Mouse (Mus musculus): ENCODE measurements around the gene Tmem108.

The Tmem108 gene

DNA sequence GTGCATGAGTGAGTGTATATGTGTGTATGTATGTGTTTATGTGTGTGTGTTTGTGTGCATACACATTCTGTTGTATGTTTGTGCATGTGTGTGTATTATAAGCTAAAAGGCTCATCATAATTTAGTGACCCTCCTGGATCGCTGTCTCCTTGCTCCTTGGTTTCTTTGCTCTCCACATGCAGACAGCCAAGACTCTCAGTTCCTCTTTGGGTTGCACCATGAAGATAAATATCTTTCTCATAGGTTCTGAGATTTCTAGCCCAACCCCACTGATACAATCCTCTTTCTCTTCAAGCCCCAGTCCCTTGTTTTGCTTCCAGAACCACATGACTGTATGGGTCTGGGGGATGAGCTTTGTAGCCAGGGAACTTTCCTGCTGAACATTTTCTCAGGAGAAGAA lies 302.3 kb downstream of the Tmem108 start:
- no peak for DNase-seq (ENCODE audit: low spot score in 2 of 2)

DNA sequence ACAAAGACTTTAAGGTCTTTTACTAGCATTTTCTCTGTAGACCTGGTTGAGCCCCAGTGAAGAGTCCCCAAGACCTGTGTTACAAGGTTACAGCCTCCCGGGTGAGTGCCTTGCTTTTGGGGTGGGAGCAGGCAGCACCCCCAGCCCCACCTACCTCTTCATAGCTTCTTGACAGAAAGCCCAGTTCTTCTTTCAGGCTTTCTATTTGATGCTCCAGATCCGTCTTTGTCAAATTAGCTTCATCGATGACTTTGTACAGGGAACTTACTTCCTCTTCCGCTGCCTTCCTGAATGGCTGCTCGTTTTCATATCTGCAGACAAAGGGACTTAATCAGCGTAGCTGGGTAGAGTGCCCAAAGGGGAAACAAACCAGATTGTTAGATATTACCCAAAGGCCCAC lies 312.0 kb downstream of the Tmem108 start:
- DNase-seq (ENCODE audit: low spot score in 2 of 2) = no peak

DNA sequence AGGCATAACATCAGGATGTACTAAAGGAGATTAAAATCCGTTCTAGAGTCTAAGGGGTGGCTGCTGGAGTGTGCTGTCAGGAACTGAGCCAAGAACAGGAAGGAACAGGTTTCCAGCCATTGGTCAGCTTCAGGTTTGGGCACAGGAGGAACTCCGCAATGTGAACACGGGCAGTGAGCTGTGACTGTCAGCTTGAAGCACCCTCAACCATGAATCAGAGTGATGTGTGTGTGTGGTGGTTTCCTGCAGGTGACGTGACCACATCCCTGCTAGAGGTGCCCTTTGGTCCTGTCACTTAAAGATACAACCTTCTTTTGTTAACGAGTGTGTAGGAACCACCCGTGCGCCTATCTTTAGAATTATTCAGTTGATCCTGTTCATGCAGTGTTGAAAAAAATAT lies 312.5 kb downstream of the Tmem108 start:
- no peak for DNase-seq (ENCODE audit: low spot score in 2 of 2)

DNA sequence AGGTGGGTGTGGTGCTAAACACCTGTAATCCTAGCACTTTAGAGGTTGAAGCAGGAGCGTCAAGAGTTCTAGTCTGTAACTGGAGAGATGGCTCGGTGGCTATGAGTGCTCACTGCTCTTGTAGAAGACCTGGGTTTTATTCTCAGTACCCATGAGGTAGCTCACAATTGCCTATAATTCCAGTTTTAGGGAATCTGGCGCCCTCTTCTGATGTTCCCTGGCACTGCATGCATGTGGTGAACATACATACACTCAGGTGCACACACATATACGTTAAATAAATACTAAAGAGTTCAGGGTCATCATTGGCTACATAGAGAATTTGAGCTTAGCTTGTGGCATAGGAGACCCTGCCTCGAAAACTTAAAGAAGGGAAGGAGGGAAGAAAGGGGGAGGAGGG lies 317.0 kb downstream of the Tmem108 start:
- DNase-seq (ENCODE audit: low spot score in 2 of 2) = no peak

DNA sequence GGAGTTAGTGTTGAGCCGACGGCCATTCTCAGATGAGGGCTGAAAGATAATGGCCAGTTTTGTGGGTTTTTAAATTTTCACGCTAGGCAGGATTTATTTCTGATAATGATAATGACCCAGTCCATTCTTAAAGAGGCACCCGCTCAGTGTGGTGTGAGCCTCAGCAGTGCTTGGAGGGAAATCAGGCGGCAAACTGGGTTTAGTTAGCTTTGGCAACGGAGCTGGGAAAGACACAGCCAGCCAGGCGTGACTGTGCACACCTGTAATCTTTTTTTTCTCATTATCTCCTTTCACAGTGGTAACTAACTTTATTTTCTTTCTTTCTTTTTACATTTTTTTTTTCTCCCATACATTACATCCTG lies 317.8 kb downstream of the Tmem108 start:
- no peak for DNase-seq (ENCODE audit: low spot score in 2 of 2)

DNA sequence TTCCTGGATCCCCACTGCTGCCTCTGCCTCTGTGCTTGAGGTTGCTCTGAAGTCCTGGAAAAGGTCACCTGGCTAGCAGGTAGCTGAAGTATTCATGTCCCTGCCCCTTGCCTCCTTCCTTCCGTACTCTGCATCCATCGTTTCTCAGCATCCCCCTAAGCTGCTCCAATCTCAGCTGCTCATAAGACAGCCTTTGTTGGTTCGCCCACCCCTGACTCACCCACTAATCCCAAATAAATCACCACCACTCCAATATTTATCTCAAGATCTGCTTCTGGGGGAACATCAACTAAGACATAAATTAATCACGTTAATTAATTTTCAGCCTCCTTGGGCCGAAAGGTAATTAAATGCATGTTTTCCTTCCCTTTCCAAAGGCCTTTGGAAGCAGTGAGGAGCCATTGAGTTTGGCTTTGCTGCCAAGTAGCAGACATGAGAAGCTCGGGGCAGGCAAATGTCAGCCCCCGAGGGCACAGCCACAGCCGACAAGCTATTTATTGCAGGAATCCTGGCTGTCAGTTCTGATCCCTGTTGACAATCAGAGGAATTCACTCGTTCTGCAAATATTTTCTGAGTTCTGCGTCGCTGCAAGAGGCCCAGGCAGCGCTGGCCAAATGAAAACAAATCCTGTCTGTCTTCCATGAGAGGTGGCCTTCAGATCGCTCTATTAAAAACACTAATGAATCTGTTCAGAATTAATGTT lies 318.4 kb downstream of the Tmem108 start:
- DNase-seq (ENCODE audit: low spot score in 2 of 2) = no peak

DNA sequence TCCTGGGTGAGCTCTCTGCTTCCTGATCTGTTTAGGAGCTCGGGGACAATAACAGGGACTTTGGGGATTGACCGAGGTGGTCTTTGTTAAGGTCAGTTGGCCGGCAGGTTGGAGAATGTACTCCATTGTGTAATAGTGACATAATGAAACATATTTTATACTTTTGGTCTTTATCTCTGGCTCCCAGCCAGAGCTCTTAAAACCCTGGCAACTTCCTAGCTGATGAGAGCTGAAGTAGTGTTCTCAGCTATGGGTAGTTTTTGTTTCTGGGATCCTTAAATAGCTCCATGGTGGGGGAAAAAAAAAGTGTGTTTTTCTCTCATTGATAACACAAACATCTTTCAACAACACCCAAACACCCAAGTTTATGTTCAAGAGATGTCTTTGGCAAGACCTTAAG lies 321.0 kb downstream of the Tmem108 start:
- no peak for DNase-seq (ENCODE audit: low spot score in 2 of 2)

DNA sequence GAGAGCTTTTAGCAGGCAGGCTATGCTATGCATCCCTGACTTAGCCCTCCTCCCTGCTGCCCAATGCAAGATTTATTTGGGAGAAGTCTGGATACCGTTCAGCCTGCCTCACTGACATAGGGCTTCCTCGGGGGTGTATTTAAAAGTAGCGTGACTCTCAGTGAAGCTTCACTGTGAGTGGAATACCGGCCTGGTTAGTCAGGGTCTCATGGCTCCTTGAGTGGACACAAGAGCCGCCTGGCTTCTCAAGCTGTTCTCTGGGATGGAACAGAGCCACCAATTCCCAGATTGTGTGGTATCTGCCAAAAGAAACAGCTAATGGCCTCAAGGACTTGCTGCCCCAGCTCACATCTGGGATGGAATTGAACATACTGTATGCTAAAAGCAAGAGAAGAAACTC lies 324.5 kb downstream of the Tmem108 start:
- no peak for DNase-seq (ENCODE audit: low spot score in 2 of 2)

DNA sequence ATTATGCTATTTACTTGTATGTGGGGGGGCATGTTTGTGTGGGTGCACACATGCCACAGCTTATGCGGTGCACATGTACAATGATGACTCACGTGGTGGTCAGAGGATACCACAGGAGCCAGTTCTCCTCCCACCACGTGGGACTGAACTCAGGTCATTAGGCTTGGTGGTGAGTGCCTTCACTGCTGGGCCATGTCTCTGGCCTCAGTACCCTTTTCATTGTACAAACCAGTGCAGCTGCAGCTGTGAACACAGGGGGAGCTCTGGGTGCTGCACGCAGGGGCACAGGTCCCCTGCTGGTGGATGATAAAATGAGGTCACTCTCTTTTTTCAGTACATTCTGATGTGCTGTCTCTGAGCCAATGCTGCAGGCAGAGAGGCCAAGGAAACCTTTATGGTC lies 327.5 kb downstream of the Tmem108 start:
- DNase-seq (ENCODE audit: low spot score in 2 of 2) = no peak
